Mouse (Mus musculus): ENCODE measurements at regions not wholly inside any gene's neighbourhood (a gene's known extent, or its start where the extent isn't known, plus 50 kb on each side); places are given as distances from the start of the nearest gene placed in this dataset.

- no peak for TF ChIP-seq POLR2A (IDR thresholded peaks at IDR 0.05; ENCODE audit: insufficient read length, low read depth)
- TF ChIP-seq E2F4 (IDR thresholded peaks at IDR 0.05; ENCODE audit: insufficient read depth): no peak
- no peak for TF ChIP-seq TCF12 (IDR thresholded peaks at IDR 0.05; ENCODE audit: insufficient read depth, poor library complexity, severe bottlenecking)
- no peak for TF ChIP-seq POLR2AphosphoS2 (IDR thresholded peaks at IDR 0.05; ENCODE audit: insufficient read length, low read depth)
- TF ChIP-seq USF1 (IDR thresholded peaks at IDR 0.05; ENCODE audit: low read depth): no peak
- TF ChIP-seq SRF (IDR thresholded peaks at IDR 0.05; ENCODE audit: control insufficient read depth, insufficient read length, low read depth): no peak
- no peak for TF ChIP-seq TCF3 (IDR thresholded peaks at IDR 0.05; ENCODE audit: insufficient read length, low read depth)
- TF ChIP-seq MAX (IDR thresholded peaks at IDR 0.05; ENCODE audit: low read depth): no peak
- no peak for TF ChIP-seq MYOG (IDR thresholded peaks at IDR 0.05; ENCODE audit: control insufficient read depth in 1 of 3, insufficient read depth in 1 of 3, insufficient read length in 2 of 3, low read depth in 2 of 3)
- TF ChIP-seq MYOD1 (IDR thresholded peaks at IDR 0.05; ENCODE audit: control insufficient read depth in 1 of 3, insufficient read length in 2 of 3, low read depth in 2 of 3): no peak
Observed at GRCm38 (mm10) chr3:21808539-21808938, 267.9 kb upstream of the Tbl1xr1 start.
